16 mouse cellular contexts compared by ENCODE assay signal in the genomic region with DNA sequence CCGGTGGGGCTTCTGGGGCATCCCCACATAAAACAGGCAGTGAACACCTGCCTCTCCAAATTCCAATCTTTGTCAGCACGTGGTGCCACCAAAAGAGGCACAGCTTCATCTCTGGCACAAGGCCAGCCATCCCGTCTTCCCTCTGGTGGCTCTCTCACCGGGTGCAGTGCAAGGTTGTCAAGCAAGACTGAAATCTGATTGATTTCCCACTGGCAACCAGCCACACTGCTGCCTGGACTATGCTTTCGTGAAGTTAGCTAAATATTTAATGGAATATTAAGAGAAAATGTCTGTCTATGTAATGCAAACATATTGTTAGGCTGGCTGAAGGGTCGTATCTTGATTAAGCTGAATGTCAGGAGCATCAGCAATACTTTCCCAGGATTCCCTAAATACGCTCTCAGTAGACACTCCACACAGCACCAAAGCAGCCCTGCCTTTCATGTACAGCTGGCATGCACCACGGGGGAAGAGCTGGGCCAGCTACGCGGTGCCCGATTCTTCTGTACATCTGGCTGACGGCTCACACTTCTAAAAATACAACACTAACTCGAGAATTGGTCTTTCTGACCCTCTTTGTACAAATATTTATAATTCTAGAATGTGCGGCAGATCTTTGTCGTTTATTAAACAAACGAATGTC.
DNase-seq lines count a peak whose midpoint lies in the region; ATAC-seq and TF ChIP-seq lines count a peak whose summit lies in the region.
"Had no signal": no experiment of that assay in that cellular context is flagged by ENCODE, and none has a peak within 500 bp of the region (broad histone marks: within the 10 kb centered on the region; RNA-seq: fewer than 3 reads in every experiment).

No protein-coding gene starts in this region.

- no peak for TF ChIP-seq POLR2A in CH12.LX (IDR thresholded peaks at IDR 0.05; ENCODE audit: low read depth, low read length)

- H3K4me1 ChIP-seq in kidney, embryonic 15.5 days, result peaks cover 11% of the 10 kb centered on the region
- H3K4me1 ChIP-seq in CH12.LX (ENCODE audit: control insufficient read depth in 1 of 2, insufficient read depth in 2 of 2), result peaks cover 5 to 14% of the 10 kb centered on the region in 2 experiments; a peak in 3 of 4 replicates
- H3K4me1 ChIP-seq in hindbrain, embryonic 15.5 days (replicated peaks), result peaks cover 25% of the 10 kb centered on the region
- peaks cover 11% of the 10 kb centered on the region for H3K4me1 ChIP-seq in liver, embryonic 12.5 days
- H3K4me1 ChIP-seq in kidney, embryonic 16.5 days (ENCODE audit: insufficient read depth, low read length), result peaks cover 9% of the 10 kb centered on the region
- H3K4me1 ChIP-seq: megakaryocyte, embryonic 14.5 days had no signal

- no peak for ATAC-seq in kidney, embryonic 15.5 days (replicated peaks; ENCODE audit: low FRiP score)
- ATAC-seq in hindbrain, embryonic 15.5 days (ENCODE audit: low FRiP score, low read depth), result peak; percentile 31; the same call in 1 of the 2 replicates
- ATAC-seq in liver, embryonic 12.5 days, result no peak
- ATAC-seq in kidney, embryonic 16.5 days (ENCODE audit: low FRiP score, low TSS enrichment), result no peak

- no peak overlapping the region for H3K4me3 ChIP-seq in kidney, embryonic 15.5 days (replicated peaks)
- no peak overlapping the region for H3K4me3 ChIP-seq in CH12.LX (replicated peaks in 1 of 3; ENCODE audit: low read depth in 2 of 3, low read length in 2 of 3, poor library complexity in 1 of 3)
- H3K4me3 ChIP-seq in hindbrain, embryonic 15.5 days, result no peak overlapping the region
- H3K4me3 ChIP-seq in liver, embryonic 12.5 days, result no peak overlapping the region
- no peak overlapping the region for H3K4me3 ChIP-seq in kidney, embryonic 16.5 days (ENCODE audit: low read length)
- H3K4me3 ChIP-seq: embryonic facial prominence, embryonic 13.5 days; heart, embryonic 15.5 days; limb, embryonic 15.5 days; megakaryocyte, embryonic 14.5 days had no signal

- H3K27me3 ChIP-seq in kidney, embryonic 15.5 days, result no peaks in the 10 kb centered on the region
- H3K27me3 ChIP-seq in CH12.LX (replicated peaks), result no peaks in the 10 kb centered on the region
- H3K27me3 ChIP-seq in hindbrain, embryonic 15.5 days, result no peaks in the 10 kb centered on the region
- H3K27me3 ChIP-seq in liver, embryonic 12.5 days (replicated peaks), result no peaks in the 10 kb centered on the region
- H3K27me3 ChIP-seq in kidney, embryonic 16.5 days (ENCODE audit: insufficient read depth, low read length), result no peaks in the 10 kb centered on the region
- H3K27me3 ChIP-seq: embryonic facial prominence, embryonic 13.5 days; heart, embryonic 15.5 days; limb, embryonic 15.5 days; megakaryocyte, embryonic 14.5 days had no signal

- peak; percentile 14 for DNase-seq in adrenal gland, postnatal 14 days
- DNase-seq in adrenal gland, postnatal 10 days, result no peak
- peak; percentile 28 to 41 for DNase-seq in kidney, postnatal 4 days
- no peak for DNase-seq in CH12.LX (ENCODE audit: extremely low read depth)
- DNase-seq: kidney, adult 18-20 months; layer of hippocampus, adult 9-11 months; thymus, adult 18-20 months had no signal

- no peak for TF ChIP-seq CTCF in CH12.LX (conservative IDR thresholded peaks at IDR 0.05 in 1 of 2, IDR thresholded peaks at IDR 0.05 in 1 of 2; ENCODE audit: low read depth in 2 of 2, low read length in 2 of 2)

- dilution Hi-C loops in CH12.LX (cut with MboI; ENCODE audit: extremely low pct_ligation_motif_present, extremely low pct_unique_long_range_greater_than_20kb, low sequenced_read_pairs), result no loop called here

- in situ Hi-C loops in CH12.LX (cut with MboI; ENCODE audit: low pct_ligation_motif_present, low pct_unique_long_range_greater_than_20kb, low sequenced_read_pairs), result no loop called here

- no peaks in the 10 kb centered on the region for H3K36me3 ChIP-seq in kidney, embryonic 15.5 days
- H3K36me3 ChIP-seq in CH12.LX (replicated peaks in 1 of 2; ENCODE audit: control insufficient read depth in 1 of 2, insufficient read depth in 1 of 2, low read length in 1 of 2), result no peaks in the 10 kb centered on the region
- no peaks in the 10 kb centered on the region for H3K36me3 ChIP-seq in hindbrain, embryonic 15.5 days
- no peaks in the 10 kb centered on the region for H3K36me3 ChIP-seq in liver, embryonic 12.5 days
- no peaks in the 10 kb centered on the region for H3K36me3 ChIP-seq in kidney, embryonic 16.5 days (ENCODE audit: insufficient read depth, low read length)
- H3K36me3 ChIP-seq: embryonic facial prominence, embryonic 13.5 days; heart, embryonic 15.5 days; limb, embryonic 15.5 days had no signal

- H3K27ac ChIP-seq in kidney, embryonic 15.5 days, result no peak overlapping the region
- no peak overlapping the region for H3K27ac ChIP-seq in CH12.LX (ENCODE audit: insufficient read depth, low read depth)
- H3K27ac ChIP-seq in hindbrain, embryonic 15.5 days (replicated peaks), result no peak overlapping the region
- H3K27ac ChIP-seq in liver, embryonic 12.5 days, result no peak overlapping the region
- no peak overlapping the region for H3K27ac ChIP-seq in kidney, embryonic 16.5 days (ENCODE audit: low read length)
- H3K27ac ChIP-seq: embryonic facial prominence, embryonic 13.5 days; heart, embryonic 15.5 days; limb, embryonic 15.5 days had no signal

- H3K9me3 ChIP-seq in kidney, embryonic 15.5 days (replicated peaks), result no peaks in the 10 kb centered on the region
- H3K9me3 ChIP-seq in CH12.LX (replicated peaks; ENCODE audit: low read length), result no peaks in the 10 kb centered on the region
- H3K9me3 ChIP-seq in hindbrain, embryonic 15.5 days, result no peaks in the 10 kb centered on the region
- no peaks in the 10 kb centered on the region for H3K9me3 ChIP-seq in liver, embryonic 12.5 days (replicated peaks)
- H3K9me3 ChIP-seq in kidney, embryonic 16.5 days (ENCODE audit: low read length), result no peaks in the 10 kb centered on the region
- H3K9me3 ChIP-seq: embryonic facial prominence, embryonic 13.5 days; G1E; heart, embryonic 15.5 days; limb, embryonic 15.5 days; megakaryocyte, embryonic 14.5 days had no signal

- no peak overlapping the region for H3K9ac ChIP-seq in kidney, embryonic 15.5 days
- no peak overlapping the region for H3K9ac ChIP-seq in CH12.LX (ENCODE audit: insufficient read depth, low read depth)
- no peak overlapping the region for H3K9ac ChIP-seq in hindbrain, embryonic 15.5 days
- no peak overlapping the region for H3K9ac ChIP-seq in liver, embryonic 12.5 days
- H3K9ac ChIP-seq in kidney, embryonic 16.5 days (replicated peaks; ENCODE audit: low read length), result no peak overlapping the region
- H3K9ac ChIP-seq: embryonic facial prominence, embryonic 13.5 days; heart, embryonic 15.5 days; limb, embryonic 15.5 days had no signal

- H3K79me2 ChIP-seq in CH12.LX (replicated peaks; ENCODE audit: control insufficient read depth, extremely low read depth, insufficient read depth, poor library complexity, severe bottlenecking), result no peaks in the 10 kb centered on the region

- WGBS in kidney, embryonic 15.5 days, result 74% methylated on average over 16 of the region's 16 CpGs
- WGBS in hindbrain, embryonic 15.5 days, result 40% methylated on average over 16 of the region's 16 CpGs
- WGBS in liver, embryonic 12.5 days (ENCODE audit: insufficient replicate concordance), result 76% methylated on average over 16 of the region's 16 CpGs
- WGBS in kidney, embryonic 16.5 days, result 68% methylated on average over 16 of the region's 16 CpGs

- no peak overlapping the region for H3K4me2 ChIP-seq in kidney, embryonic 15.5 days
- no peak overlapping the region for H3K4me2 ChIP-seq in CH12.LX (ENCODE audit: insufficient read depth, low read depth, poor library complexity, severe bottlenecking)
- H3K4me2 ChIP-seq in hindbrain, embryonic 15.5 days, result no peak overlapping the region
- no peak overlapping the region for H3K4me2 ChIP-seq in liver, embryonic 12.5 days
- no peak overlapping the region for H3K4me2 ChIP-seq in kidney, embryonic 16.5 days (replicated peaks; ENCODE audit: low read depth, low read length)
- H3K4me2 ChIP-seq: embryonic facial prominence, embryonic 13.5 days; heart, embryonic 15.5 days; limb, embryonic 15.5 days had no signal

- TF ChIP-seq EP300 in CH12.LX (IDR thresholded peaks at IDR 0.05; ENCODE audit: low read length), result no peak

- TF ChIP-seq RAD21 in CH12.LX (IDR thresholded peaks at IDR 0.05; ENCODE audit: low read depth, low read length), result no peak

TF ChIP-seq in CH12.LX, 34 proteins besides CTCF, POLR2A, EP300 and RAD21:
- TF ChIP-seq BHLHE40 (IDR thresholded peaks at IDR 0.05; ENCODE audit: low read depth, low read length) (peak; percentile 15; the same call in 1 of the 2 replicates), ZMIZ1 (IDR thresholded peaks at IDR 0.05; ENCODE audit: low read depth, low read length) (no peak), MAX (IDR thresholded peaks at IDR 0.05; ENCODE audit: low read length) (0 out of 2 replicates have a peak, but pooled peaks have one; percentile 29)

Comparison
In these comparisons a context has a peak if more than half of its experiments do, and no peak if none do; other contexts are left out.
1. DNase-seq: peak in adrenal gland, postnatal 14 days (single experiment) and kidney, postnatal 4 days (2 of 2); none in adrenal gland, postnatal 10 days (single experiment) and CH12.LX (single experiment).